Mouse (Mus musculus) lung, postnatal 0 days (tissue): ENCODE measurements around the gene Ache.

Source experiments
- CTCF ChIP-seq: IDR thresholded peaks from 2 replicates; pipeline ENCODE4 v1.5.1; 2016; ENCODE audit warnings: antibody characterized with exemption, mild to moderate bottlenecking
- EP300 ChIP-seq: IDR thresholded peaks from 2 replicates; pipeline ENCODE4 v1.6.1; 2016; ENCODE audit warnings: antibody characterized with exemption, mild to moderate bottlenecking, control low read depth

- TF ChIP-seq CTCF: no peak
- no peak for TF ChIP-seq EP300
Measured at GRCm38 (mm10) chr5:137318570-137318969, 31.3 kb downstream of the Ache start.
